Mouse (Mus musculus): ENCODE measurements around the gene Cldn10. TPM values are rescaled to one million over a fixed set of nuclear protein-coding genes. Genes with fewer than 3 reads are reported as not detected.

Gene Cldn10
- polyA plus RNA-seq, 1 experiment from 2014 or later, result 3.8 TPM

DNA sequence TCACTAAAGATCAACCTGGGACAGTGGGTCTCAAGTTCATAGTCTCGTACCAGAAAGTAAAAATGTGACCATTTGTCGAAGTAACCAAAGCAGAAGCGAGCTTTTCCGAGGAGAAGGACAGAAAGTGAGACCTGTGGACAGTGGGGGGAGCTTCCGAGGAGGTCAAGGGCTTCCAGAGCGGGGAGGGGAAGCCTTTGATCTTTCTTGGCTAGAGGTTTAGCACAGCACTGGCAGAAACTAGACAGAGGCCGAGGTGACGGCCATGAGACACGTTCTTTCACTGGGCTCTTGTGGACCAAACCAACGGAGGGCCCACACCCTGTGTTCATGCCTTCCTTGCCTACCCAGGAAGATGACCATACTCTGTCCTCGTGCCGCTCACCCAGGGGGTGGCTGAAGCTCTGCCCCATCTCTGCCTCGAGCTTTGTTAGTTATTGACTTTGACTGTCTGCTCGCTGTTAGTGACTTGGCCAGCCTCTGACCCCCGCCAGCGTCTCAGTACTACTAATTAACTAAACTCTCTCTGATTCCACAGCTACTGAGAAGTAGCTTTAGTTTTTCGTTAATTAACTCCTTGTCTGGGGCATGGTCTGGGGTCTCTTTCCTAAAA, 4.3 kb upstream of the Cldn10 start:
- Histone ChIP-seq H3K4me2 (no peak overlapping the region), H3K27me3 (no peaks in the 10 kb centered on the region), H3K4me3 (no peak overlapping the region), H3K9me3 (no peaks in the 10 kb centered on the region), H3K36me3 (no peaks in the 10 kb centered on the region), H3K4me1 (no peaks in the 10 kb centered on the region), H3K9ac (no peak overlapping the region), H3K27ac (no peak overlapping the region)
- WGBS, result 63% methylated on average over 17 of the region's 17 CpGs
- no peak for ATAC-seq (ENCODE audit: insufficient number of reproducible peaks, insufficient read depth, low FRiP score, low TSS enrichment, low read depth)

DNA sequence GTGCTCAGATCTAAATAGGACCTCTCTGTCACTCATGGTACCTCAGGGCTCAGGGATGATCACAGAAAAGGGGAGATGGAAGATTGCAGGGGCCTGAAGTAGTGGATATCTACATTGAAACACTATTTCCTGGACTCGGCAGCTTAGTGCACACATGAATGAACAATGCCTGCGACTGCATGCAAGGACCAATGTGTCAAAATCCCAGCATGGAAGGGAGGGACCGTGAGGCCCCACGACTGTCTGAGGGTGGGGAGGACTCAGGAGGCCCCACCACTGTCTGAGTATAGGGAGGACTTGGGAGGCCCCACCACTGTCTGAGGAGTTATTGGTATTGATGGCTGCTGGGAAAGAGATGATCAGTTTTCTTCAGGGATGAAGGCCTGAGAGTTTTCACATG, 2.5 kb downstream of the Cldn10 start:
- no peaks in the 10 kb centered on the region for H3K36me3 ChIP-seq
- H3K4me3 ChIP-seq, result no peak overlapping the region
- ATAC-seq (ENCODE audit: insufficient number of reproducible peaks, insufficient read depth, low FRiP score, low TSS enrichment, low read depth), result no peak
- WGBS, result 81% methylated on average over 4 of the region's 4 CpGs
- H3K27me3 ChIP-seq, result no peaks in the 10 kb centered on the region
- no peak overlapping the region for H3K9ac ChIP-seq
- peaks cover 6% of the 10 kb centered on the region; the same call in 1 of the 2 replicates for H3K4me1 ChIP-seq
- no peak overlapping the region for H3K27ac ChIP-seq
- H3K4me2 ChIP-seq, result no peak overlapping the region
- no peaks in the 10 kb centered on the region for H3K9me3 ChIP-seq

GRCm38 (mm10) chr14:118792957-118793356, 5.2 kb downstream of the Cldn10 start:
- Histone ChIP-seq H3K9ac (no peak overlapping the region), H3K4me3 (no peak overlapping the region), H3K27ac (no peak overlapping the region), H3K4me2 (no peak overlapping the region), H3K27me3 (no peaks in the 10 kb centered on the region), H3K36me3 (no peaks in the 10 kb centered on the region), H3K9me3 (no peaks in the 10 kb centered on the region), H3K4me1 (peaks cover 18% of the 10 kb centered on the region)
- no peak for ATAC-seq (ENCODE audit: insufficient number of reproducible peaks, insufficient read depth, low FRiP score, low TSS enrichment, low read depth)
- 85% methylated on average over 7 of the region's 7 CpGs for WGBS

GRCm38 (mm10) chr14:118793416-118793815, 5.7 kb downstream of the Cldn10 start:
- Histone ChIP-seq H3K9me3 (no peaks in the 10 kb centered on the region), H3K9ac (no peak overlapping the region), H3K36me3 (no peaks in the 10 kb centered on the region), H3K4me3 (no peak overlapping the region), H3K27ac (no peak overlapping the region), H3K4me2 (no peak overlapping the region), H3K27me3 (no peaks in the 10 kb centered on the region), H3K4me1 (peaks cover 18% of the 10 kb centered on the region)
- 84% methylated on average over 6 of the region's 6 CpGs for WGBS
- no peak for ATAC-seq (ENCODE audit: insufficient number of reproducible peaks, insufficient read depth, low FRiP score, low TSS enrichment, low read depth)

- Histone ChIP-seq H3K27me3 (no peaks in the 10 kb centered on the region), H3K9me3 (no peaks in the 10 kb centered on the region), H3K4me2 (no peak overlapping the region), H3K27ac (no peak overlapping the region), H3K9ac (no peak overlapping the region), H3K4me3 (no peak overlapping the region), H3K36me3 (no peaks in the 10 kb centered on the region), H3K4me1 (peaks cover 18% of the 10 kb centered on the region)
- no peak for ATAC-seq (ENCODE audit: insufficient number of reproducible peaks, insufficient read depth, low FRiP score, low TSS enrichment, low read depth)
- WGBS, result 74% methylated on average over 1 of the region's 1 CpGs
Measured at GRCm38 (mm10) chr14:118794196-118794595, 6.5 kb downstream of the Cldn10 start.

- no peak for ATAC-seq (ENCODE audit: insufficient number of reproducible peaks, insufficient read depth, low FRiP score, low TSS enrichment, low read depth)
- H3K9me3 ChIP-seq, result no peaks in the 10 kb centered on the region
- H3K27me3 ChIP-seq, result no peaks in the 10 kb centered on the region
- no peak overlapping the region for H3K27ac ChIP-seq
- WGBS, result 90% methylated on average over 2 of the region's 2 CpGs
- no peak overlapping the region for H3K9ac ChIP-seq
- H3K4me3 ChIP-seq, result no peak overlapping the region
- no peak overlapping the region for H3K4me2 ChIP-seq
- no peaks in the 10 kb centered on the region for H3K36me3 ChIP-seq
- H3K4me1 ChIP-seq, result peaks cover 18% of the 10 kb centered on the region
Measured at GRCm38 (mm10) chr14:118794893-118795292, 7.2 kb downstream of the Cldn10 start.

DNA sequence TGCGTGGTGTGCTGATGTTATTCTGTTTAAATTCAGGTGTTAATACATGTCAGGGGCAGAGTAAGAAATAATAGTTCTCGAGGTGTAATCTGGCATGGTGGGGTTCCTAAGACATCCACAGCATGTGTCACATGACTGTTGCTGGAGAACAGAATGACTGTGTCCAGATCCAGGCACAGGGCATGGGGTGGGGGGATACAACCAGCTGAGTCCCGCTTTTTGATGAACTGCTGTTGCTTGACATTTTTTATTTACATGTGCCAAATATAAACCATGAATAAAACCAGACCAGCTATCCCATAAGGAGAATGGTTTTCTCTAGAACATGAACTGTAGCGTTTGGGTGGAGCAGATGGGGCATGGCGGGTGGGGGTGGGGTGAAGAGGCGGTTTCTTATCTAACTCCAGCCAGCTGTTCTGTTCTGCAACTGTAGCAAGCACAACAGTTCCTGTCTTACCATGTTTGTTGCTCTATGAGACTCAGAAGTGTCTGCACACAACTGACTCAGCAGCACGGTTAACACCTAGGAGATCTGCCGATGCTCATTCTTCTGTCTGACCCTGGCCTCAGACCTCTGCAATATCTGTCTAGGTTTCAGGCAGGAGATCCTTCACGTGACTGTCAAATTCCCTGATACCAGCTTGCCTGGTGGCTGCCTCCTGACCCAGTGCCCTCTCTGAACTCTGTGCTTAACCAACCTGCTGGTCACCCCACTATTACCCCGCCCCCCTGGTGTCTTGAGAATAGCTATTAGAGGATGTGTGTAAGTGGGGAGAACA, 8.4 kb downstream of the Cldn10 start:
- H3K9ac ChIP-seq, result no peak overlapping the region
- no peak overlapping the region for H3K4me3 ChIP-seq
- no peak for ATAC-seq (ENCODE audit: insufficient number of reproducible peaks, insufficient read depth, low FRiP score, low TSS enrichment, low read depth)
- no peaks in the 10 kb centered on the region for H3K27me3 ChIP-seq
- H3K36me3 ChIP-seq, result no peaks in the 10 kb centered on the region
- H3K4me1 ChIP-seq, result peaks cover 18% of the 10 kb centered on the region
- H3K4me2 ChIP-seq, result no peak overlapping the region
- H3K27ac ChIP-seq, result no peak overlapping the region
- 53% methylated on average over 10 of the region's 10 CpGs for WGBS
- no peaks in the 10 kb centered on the region for H3K9me3 ChIP-seq

DNA sequence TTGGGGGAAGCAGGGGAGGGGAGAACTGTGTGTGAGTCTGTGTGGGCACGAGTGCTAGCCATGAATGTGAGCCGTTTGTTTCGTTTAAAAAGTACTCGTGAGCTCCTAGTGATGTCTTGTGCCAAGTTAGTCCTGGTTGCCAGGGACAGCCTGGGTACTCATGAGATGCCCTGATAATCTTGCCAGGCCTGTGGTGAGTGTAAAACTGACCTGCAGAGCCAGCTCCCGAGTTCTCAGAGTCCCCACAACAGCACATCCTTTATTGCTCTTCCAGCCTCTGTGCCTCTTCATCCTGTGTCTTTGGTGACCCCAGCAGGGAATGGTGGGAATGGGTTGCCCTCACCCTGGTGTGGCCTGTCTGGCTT, 9.0 kb downstream of the Cldn10 start:
- Histone ChIP-seq H3K9ac (no peak overlapping the region), H3K4me2 (no peak overlapping the region), H3K27me3 (no peaks in the 10 kb centered on the region), H3K27ac (no peak overlapping the region), H3K4me1 (peaks cover 17% of the 10 kb centered on the region), H3K36me3 (no peaks in the 10 kb centered on the region), H3K9me3 (no peaks in the 10 kb centered on the region), H3K4me3 (no peak overlapping the region)
- 57% methylated on average over 5 of the region's 5 CpGs for WGBS
- no peak for ATAC-seq (ENCODE audit: insufficient number of reproducible peaks, insufficient read depth, low FRiP score, low TSS enrichment, low read depth)

DNA sequence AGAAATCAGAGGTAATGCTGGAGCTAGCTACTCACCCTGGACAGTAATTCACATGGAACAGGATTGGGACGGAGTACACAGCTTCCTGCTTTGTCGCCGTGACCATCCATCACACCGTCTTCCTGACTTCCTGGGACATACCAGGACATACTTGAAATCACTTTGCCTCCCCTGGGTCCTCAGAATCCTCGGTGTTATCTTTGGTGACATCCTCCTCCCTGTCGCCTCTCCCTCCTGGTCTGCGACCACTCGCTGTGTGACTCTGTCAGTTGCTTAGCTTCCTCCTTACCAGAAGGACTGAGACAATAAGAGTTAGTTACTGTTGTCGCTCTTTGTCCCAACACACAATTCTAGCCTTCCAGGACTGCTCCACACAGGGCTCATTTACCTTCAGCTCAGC, 9.6 kb downstream of the Cldn10 start:
- 76% methylated on average over 9 of the region's 9 CpGs for WGBS
- no peak for ATAC-seq (ENCODE audit: insufficient number of reproducible peaks, insufficient read depth, low FRiP score, low TSS enrichment, low read depth)
- Histone ChIP-seq H3K9me3 (no peaks in the 10 kb centered on the region), H3K4me2 (no peak overlapping the region), H3K36me3 (no peaks in the 10 kb centered on the region), H3K9ac (no peak overlapping the region), H3K4me1 (peaks cover 12% of the 10 kb centered on the region), H3K4me3 (no peak overlapping the region), H3K27me3 (no peaks in the 10 kb centered on the region), H3K27ac (no peak overlapping the region)

- Histone ChIP-seq H3K4me1 (peaks cover 12% of the 10 kb centered on the region), H3K9ac (no peak overlapping the region), H3K36me3 (no peaks in the 10 kb centered on the region), H3K27me3 (no peaks in the 10 kb centered on the region), H3K4me2 (no peak overlapping the region), H3K9me3 (no peaks in the 10 kb centered on the region), H3K4me3 (no peak overlapping the region), H3K27ac (no peak overlapping the region)
- 73% methylated on average over 9 of the region's 9 CpGs for WGBS
- ATAC-seq (ENCODE audit: insufficient number of reproducible peaks, insufficient read depth, low FRiP score, low TSS enrichment, low read depth), result no peak
Measured at GRCm38 (mm10) chr14:118799918-118800317, 12.2 kb downstream of the Cldn10 start.

GRCm38 (mm10) chr14:118803936-118804335, 16.2 kb downstream of the Cldn10 start:
- no peaks in the 10 kb centered on the region for H3K27me3 ChIP-seq
- H3K27ac ChIP-seq, result no peak overlapping the region
- no peaks in the 10 kb centered on the region for H3K9me3 ChIP-seq
- no peak overlapping the region for H3K4me2 ChIP-seq
- WGBS, result 16% methylated on average over 7 of the region's 7 CpGs
- H3K36me3 ChIP-seq, result no peaks in the 10 kb centered on the region
- no peak overlapping the region for H3K4me3 ChIP-seq
- ATAC-seq (ENCODE audit: insufficient number of reproducible peaks, insufficient read depth, low FRiP score, low TSS enrichment, low read depth), result no peak
- no peak overlapping the region for H3K9ac ChIP-seq
- H3K4me1 ChIP-seq, result 0 out of 2 replicates have a peak, but pooled peaks cover 3% of the 10 kb centered on the region

DNA sequence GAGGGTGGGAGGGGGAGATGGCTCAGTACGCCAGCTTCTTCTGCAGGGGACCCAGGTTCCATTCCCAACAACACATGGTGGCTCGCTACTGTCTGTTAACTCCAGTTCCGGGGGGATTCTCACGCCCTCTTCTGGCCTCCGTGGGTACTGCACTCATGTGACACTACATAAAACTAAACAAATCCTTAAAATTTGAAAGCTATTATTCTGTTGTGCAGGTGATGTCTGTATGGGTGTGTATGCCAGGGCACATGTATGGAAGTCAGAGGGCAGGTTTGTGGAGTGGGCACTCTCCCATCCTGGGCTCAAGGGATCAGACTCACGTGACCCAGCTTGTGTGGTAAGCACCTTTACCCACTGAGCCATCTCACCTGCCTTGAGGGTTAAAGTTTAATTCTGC, 16.6 kb downstream of the Cldn10 start:
- Histone ChIP-seq H3K27ac (no peak overlapping the region), H3K4me3 (no peak overlapping the region), H3K4me2 (no peak overlapping the region), H3K9me3 (no peaks in the 10 kb centered on the region), H3K36me3 (no peaks in the 10 kb centered on the region), H3K9ac (no peak overlapping the region), H3K27me3 (no peaks in the 10 kb centered on the region), H3K4me1 (0 out of 2 replicates have a peak, but pooled peaks cover 4% of the 10 kb centered on the region)
- no peak for ATAC-seq (ENCODE audit: insufficient number of reproducible peaks, insufficient read depth, low FRiP score, low TSS enrichment, low read depth)
- WGBS, result 28% methylated on average over 6 of the region's 6 CpGs
